Mouse (Mus musculus) frontal cortex, adult (tissue): Measurements from ENCODE around the gene Hoxa9.

ENCODE experiments used
- ATAC-seq: cut with Nextera tagmentation; 2 replicates; pipeline ENCODE4 v1.9.2; 2017; ENCODE audit warnings: mild to moderate bottlenecking, moderate library complexity, mixed read lengths; ENCODE audit not compliant: low TSS enrichment

Gene Hoxa9

DNA sequence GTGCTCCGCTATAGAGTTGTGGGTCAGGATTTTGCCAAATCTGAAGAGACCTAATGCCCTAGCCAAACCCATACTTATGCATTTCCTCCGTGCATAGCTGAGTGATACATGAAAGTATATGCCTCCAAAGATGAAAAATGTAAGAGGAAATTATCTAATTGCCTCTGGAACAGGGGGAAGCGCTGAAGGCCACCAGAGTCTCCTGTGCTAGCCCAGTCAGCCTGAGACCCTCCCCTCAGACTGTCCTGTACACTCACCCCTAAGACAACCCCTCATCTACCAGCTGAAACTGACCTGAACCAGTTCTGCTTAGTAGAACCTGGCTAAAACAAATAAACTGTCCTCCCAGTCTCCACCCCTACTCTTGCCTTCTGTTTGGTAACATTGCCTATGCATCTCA lies 50.2 kb downstream of the Hoxa9 start:
- ATAC-seq = no peak

DNA sequence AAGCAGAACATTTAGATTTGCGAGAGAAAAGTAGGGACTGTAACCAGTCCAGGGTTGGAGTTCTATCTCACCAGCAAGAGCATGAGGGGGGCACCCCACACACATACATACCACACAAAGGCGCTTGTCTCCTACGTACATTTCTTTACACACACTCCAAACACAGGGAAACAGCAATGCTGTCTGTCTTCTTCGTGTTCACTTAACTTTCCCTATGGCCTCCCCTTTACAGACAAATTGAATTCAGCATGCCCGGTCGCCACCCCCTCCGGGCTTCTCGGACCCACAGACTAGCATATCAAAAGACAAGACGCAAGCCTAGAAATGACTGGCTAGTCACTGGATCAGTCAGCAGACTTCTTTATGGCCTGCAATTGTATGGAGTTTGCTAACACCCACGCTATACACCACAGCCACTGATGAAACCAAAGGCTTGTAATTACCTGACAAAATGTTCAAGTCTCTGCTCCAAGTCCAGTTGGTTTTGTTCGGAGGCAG lies 50.6 kb downstream of the Hoxa9 start:
- ATAC-seq = no peak

DNA sequence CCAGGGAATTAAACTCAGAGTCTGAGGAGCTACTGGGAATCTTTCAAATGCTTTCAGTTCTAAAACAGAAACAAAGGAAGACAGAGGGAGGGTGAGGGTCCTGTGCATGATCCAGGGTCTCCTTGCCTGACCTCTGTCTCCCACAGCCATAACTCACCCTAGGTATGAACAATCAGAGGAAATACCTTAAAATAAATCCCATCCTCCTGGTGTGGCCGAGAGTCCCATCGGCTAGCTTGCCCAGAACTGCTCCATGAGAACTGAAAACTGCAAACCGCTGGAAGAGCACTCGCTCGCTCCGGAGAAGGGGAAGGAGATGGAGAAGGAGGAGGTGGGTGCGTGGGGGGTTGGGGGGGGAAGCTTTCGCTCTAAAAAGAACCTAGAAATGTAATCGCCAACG lies 51.2 kb downstream of the Hoxa9 start:
- no peak for ATAC-seq

DNA sequence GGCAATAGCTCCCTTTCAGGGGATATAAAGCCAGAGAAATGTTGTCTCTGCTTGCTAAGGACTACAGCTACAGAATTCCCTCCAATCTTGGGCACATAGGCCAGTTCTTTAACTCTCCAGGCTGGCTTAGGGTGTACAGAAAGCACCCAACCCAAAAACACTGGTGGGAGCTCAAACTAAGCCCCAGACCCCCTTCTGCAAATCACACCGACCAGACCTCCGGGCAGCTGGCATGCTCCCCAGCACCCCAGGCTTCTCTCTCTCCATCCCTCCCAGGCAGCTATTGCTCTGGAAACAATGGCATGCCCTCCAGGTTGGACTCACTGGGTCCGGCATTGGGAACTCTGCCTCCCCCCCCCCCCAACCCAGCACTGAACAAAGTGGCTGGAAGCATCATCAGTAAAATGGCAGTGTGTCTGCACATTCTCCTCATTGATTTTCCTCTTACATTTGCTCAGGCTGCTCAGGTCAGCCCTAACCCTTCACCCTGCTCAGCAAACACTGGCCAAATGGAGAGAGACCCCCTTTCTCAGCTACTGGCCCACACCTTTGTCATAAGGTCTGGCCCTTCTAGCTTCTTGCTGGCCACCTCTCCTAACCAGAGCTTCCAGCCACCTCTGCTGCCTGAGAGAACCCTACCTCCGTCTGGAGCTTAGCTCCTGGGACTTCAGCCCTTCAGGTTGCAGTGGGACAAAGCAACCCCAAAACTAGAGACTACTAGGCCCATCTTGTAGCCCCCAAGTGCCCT lies 51.8 kb downstream of the Hoxa9 start:
- ATAC-seq = no peak

DNA sequence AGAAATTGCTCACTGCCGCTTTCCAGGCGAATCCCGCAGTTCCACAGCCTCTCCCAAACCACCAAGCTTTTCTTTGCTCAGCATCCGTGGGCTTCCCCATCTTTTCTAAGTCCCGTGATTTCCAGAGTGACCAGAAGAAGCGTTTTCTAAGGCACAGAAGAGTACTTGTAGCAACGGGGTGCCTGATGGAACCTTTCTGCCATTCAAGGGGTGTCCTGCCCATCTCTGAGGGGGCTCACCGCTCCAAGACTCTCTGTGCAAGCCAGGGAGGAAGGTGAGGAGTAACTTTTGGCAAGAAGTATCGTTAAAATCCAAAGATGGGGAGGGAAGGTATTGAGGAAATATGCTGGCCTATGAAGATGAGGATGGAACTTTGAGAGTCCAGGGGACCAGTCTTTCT lies 53.1 kb downstream of the Hoxa9 start:
- no peak for ATAC-seq

DNA sequence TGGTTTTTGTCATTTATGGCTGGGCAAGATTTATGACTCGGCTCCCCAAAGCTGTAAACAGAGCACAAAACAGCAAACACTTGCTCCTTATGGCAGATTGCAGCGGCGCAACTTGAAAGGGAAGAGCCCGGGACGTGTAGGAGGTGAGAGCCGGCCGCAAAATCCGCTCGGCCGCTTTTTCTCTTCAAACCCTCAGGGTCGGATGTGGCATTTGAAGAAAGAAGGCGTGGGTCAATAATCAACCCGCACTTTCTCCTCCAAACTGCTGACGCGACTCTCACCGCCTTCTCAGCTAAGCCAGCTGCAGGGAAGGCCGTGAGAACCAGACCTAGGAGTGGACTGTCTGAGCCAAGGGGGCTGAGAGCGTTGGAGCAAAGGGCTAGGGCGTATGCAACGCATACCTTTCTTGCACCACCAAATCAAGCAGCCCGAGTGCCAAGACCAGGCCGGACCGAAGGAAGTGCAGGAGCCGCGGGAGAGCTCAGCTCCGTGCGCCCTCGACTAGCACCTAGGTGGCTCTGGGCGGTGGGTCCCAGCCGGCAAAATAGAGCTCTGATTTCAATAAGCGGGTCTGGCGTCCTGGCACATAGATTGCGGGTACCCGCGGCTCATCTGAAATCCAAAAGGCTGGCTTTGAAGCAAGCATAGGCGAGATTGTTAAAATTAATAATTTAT lies 53.7 kb downstream of the Hoxa9 start, which contains the start of gene 5730596B20Rik:
Gene 5730596B20Rik (plus strand): TSS at position 438 of the 675 bp plus-strand sequence.
- no peak for ATAC-seq

DNA sequence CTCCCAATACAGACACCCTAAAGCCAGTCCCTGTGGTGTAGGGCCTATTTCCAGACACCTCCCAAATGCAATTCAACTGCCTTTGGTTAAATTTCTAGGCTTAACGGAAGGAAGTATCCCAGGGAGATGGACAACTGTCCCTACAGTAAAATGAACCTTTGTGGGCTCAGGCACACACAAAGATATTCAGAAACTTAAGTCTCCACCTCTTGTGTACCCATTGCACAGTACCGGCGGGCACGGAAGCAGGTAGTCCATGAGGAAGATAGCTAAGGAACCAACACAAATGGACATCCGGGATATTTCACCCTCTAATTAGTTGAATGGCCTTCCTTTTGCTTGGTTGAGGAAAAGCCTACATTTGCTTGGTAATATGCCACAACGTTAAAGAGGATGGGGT lies 54.5 kb downstream of the Hoxa9 start:
- no peak for ATAC-seq

DNA sequence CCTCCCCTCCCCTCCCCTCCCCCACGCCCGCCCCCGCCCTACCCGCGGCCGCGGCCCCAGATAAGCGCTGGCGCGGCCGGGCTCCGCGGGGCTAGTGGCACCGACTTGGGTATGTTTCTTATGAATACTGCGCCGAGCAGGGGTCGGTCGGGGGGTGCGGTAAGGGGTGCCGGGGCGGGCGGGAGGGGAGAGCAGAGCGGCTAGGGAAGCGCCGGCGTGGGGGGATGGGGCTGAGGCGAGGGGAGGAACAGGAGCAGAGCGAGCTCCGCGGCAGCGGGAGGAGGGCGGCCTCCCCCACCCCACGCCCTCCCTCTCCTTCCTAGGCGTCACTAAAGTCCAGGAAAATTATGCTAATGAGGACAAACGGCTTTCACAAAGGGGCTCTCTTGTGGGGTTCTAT lies 55.0 kb downstream of the Hoxa9 start:
- ATAC-seq = no peak

DNA sequence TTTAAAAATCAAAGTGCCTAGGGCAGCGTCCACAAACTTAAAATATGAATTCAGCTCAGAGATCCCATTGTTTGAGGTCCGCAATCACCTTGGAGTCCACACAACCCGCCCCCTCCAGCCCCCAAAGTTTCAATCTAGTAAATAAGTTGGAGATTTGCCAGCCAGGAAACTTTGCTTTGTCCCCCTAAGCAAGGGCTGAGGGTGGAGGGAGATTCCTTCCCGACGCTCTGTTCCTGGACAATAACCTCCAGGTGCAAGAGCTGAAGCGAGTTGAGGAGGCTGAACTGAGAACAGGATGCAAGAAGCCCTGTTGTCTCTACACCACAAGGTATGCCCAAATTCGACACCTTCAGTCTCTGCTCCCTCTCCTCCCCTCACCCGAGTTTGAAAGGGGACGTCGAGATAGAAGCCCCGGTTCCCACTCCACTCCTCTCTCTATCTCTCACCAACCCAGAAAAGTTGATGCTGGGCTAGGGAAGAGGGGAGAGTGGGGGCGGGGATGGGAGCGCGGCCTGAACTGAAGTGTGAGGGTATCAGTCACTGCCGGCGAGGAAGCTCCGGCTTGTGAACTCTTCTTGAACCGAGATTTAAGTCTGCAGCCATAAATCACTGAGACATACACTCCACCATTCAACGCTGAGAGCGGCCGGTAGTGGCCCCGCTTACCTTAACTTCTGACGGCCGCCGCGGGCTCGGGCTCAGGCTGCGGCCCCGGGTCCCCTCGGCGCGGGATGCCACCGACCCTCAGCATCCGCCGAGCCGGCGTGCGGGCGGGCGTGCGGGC lies 55.7 kb downstream of the Hoxa9 start:
- ATAC-seq = no peak

DNA sequence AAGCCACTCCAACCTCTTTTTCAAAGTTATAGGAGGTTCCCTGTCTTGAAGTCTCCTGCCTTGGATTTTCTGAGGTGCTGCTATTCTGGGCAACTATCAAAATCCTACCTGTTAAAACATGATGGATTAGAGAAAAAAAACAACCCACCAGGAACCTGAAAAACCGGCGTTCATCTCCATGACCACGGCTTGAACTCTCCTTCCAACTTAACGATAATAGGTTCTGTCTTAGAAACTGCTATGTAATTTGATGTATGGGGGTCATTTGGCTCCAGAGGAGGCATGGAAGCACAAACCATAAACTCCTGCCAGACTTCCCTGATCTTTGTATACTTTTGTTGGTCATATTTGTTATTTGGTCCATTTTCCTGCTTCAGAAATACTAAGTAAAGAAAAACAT lies 57.2 kb downstream of the Hoxa9 start:
- no peak for ATAC-seq
